Mouse (Mus musculus): ENCODE measurements around the gene Rgs12.

- no peak for TF ChIP-seq GATA1 (IDR thresholded peaks at IDR 0.05; ENCODE audit: low read length)
- no peak for TF ChIP-seq TAL1 (IDR thresholded peaks at IDR 0.05; ENCODE audit: low read length)
Observed at GRCm38 (mm10) chr5:34899787-34900469, 49.3 kb upstream of the Rgs12 start.
